Mouse (Mus musculus): ENCODE measurements around the gene Capn9.

Gene Capn9

GRCm38 (mm10) chr8:124571732-124572429 lies 4.0 kb upstream of the Capn9 start:
- no peak for DNase-seq (ENCODE audit: low read depth in 1 of 2, low spot score in 2 of 2)

- DNase-seq (ENCODE audit: low read depth in 1 of 2, low spot score in 2 of 2): no peak
These were observed 3.5 kb upstream of the Capn9 start for GRCm38 (mm10) chr8:124572430-124572775.

DNA sequence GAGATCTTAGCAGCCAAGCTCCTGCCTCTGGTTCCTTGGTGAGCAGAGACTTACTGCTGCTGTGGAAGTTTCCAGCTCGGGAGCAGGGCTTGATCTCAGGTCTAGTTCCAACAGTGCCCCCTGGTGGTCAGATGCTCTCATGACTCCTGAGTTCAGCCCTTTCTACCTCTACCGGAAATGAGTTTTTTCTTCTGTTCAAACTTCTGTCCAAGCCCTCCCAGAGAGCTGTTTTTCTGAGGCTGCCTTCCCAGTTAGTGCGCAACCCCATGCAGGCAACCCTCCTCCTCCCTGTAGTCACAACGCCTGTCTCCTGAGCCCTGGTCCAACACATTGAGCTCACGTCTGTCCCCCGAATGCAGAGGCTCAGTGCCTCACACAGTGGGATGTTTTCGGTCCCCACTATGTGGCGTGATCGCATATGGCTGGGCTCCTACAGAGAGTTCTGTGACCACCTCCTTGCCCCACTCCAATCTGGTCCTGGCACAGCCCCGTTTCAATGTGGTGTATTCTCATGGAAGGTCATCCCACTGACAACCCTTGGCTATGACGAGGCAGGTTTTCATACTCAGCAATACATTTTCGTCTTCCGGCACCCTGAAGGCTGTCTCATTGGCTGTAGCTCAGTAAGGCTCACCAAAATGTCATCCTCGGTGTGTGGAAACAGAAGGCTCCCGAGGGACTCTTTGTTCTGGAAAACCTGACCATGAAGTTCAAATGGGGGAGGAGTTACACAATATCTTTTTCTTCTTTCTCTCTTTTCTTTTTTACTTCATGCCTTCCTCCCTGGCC lies 2.2 kb upstream of the Capn9 start:
- peak in 1 of 2 experiments; percentile 53 for DNase-seq (ENCODE audit: low read depth in 1 of 2, low spot score in 2 of 2)

DNA sequence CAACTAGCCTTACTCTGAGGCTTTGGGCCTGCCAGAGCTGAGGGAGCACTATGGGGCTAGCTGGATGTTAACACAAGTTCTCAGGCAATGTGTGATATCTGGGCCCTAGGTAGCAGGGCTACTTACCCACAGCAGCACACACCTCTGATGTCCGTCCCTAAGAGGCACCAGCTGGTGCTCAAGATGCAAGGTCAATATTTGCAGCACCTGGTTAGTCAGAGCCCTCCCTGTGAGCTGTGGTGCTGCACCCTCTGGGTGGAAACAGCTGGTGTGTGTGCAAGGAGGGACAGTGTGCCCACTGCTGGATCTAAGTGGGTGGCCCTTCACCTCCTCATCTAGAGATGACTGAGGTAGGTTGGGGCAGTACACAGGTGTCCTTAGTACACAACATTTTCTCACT lies 840 bp downstream of the Capn9 start:
- no peak for DNase-seq (ENCODE audit: low read depth in 1 of 2, low spot score in 2 of 2)

GRCm38 (mm10) chr8:124585718-124586425 lies 10.0 kb downstream of the Capn9 start:
- DNase-seq (ENCODE audit: low read depth in 1 of 2, low spot score in 2 of 2): no peak

GRCm38 (mm10) chr8:124586556-124586955 lies 10.6 kb downstream of the Capn9 start:
- no peak for DNase-seq (ENCODE audit: low read depth in 1 of 2, low spot score in 2 of 2)

GRCm38 (mm10) chr8:124589393-124589792 lies 13.5 kb downstream of the Capn9 start:
- DNase-seq (ENCODE audit: low read depth in 1 of 2, low spot score in 2 of 2): no peak

DNA sequence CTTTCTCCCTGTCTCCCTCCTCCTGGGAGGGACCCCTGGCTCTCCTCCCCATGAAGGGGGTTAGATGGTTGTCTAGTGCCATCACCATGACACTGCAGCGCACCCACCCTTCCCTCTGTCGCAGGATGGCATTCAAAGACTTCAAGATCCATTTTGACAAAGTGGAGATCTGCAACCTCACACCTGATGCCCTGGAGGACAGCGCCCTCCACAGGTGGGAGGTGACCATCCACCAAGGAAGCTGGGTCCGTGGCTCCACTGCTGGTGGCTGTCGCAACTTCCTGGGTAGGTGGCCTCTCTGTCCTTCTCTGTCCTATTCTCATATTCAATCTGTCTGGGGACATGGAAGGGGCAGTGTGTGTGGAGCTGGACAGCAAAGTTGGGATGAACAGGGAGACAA lies 28.2 kb downstream of the Capn9 start:
- no peak for DNase-seq (ENCODE audit: low read depth in 1 of 2, low spot score in 2 of 2)

GRCm38 (mm10) chr8:124608239-124608971 lies 32.5 kb downstream of the Capn9 start:
- no peak for DNase-seq (ENCODE audit: low read depth in 1 of 2, low spot score in 2 of 2)

DNA sequence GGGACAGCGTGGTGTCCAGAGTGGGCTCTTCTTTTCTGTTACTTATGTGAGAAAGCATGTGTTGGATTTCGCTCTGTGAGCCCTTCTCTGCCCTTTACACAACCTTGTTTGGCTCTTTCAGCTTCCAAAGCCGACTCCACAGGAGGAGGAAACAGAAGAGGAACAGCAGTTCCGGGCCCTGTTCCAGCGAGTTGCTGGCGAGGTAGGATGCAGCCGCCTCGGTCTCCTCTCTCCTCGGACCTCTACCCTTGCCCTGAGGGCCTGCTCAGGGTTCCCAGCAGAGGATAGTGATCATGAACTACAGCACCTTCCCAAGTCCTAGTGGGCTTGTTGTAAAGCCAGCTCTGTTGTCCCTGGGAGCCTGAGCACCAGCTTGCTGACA lies 33.1 kb downstream of the Capn9 start:
- no peak for DNase-seq (ENCODE audit: low read depth in 1 of 2, low spot score in 2 of 2)

DNA sequence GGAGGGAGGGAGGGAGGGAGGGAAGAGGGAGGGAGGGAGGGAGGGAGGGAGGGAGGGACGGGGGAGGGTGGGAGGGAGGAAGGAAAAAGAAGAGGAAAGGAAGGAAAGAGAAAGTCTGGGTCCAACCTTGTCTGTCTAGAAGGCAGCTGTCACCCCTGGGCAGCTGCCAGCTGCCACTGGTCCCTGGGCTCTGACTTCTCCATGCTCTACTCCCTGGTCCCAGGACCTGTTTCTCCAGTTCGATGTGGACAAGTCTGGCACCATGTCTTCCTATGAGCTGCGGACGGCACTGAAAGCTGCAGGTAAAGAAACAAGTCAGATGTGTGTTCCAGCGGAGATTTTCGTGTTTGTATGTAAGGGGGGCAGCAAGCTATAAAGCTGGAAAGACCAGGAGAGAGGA lies 38.4 kb downstream of the Capn9 start:
- DNase-seq (ENCODE audit: low read depth in 1 of 2, low spot score in 2 of 2): no peak

- DNase-seq (ENCODE audit: low read depth in 1 of 2, low spot score in 2 of 2): peak; percentile 32 to 34
These were observed 41.5 kb downstream of the Capn9 start for GRCm38 (mm10) chr8:124617266-124617869.

DNA sequence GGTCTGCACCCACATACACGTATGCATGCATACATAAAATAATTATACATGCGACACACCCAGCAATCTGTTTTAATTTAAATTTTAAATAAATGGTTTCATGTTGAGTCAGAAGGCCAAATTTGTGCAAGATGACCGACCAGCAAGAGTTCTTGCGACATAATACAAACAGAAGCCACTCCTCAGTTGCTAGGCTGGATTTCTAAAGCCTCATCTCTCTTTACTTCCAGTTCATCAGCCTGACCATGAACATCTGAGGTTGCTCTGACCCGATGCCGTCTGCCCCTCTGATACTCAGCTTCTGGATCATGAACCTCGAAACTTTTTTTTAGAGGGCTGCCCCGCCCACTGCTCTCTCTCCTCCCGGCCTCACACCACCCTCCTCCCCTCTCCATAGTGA lies 42.3 kb downstream of the Capn9 start:
- no peak for DNase-seq (ENCODE audit: low read depth in 1 of 2, low spot score in 2 of 2)

GRCm38 (mm10) chr8:124621255-124621654 lies 45.3 kb downstream of the Capn9 start:
- DNase-seq (ENCODE audit: low read depth in 1 of 2, low spot score in 2 of 2): no peak

- no peak for DNase-seq (ENCODE audit: low read depth in 1 of 2, low spot score in 2 of 2)
These were observed 50.3 kb downstream of the Capn9 start for GRCm38 (mm10) chr8:124626251-124626650.

DNA sequence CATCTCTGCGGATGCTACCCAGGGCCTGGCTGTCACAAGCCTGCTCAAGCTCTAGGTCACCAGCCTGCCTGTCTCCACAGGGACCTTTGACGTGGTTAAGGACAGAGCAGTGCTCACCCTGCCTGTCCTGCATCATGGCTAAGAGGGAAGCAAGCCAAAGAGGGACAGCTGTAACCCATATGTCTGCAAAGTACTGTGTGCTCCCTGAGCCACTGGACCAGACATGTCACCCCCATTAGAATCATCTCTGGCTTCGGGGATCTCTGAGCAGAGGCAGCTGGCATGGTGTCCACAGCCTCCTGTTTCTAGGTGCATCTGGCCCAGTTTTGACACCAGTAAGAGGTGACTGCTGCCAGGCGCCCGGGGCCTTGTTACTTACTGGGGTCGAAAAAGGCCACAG lies 54.6 kb downstream of the Capn9 start:
- DNase-seq (ENCODE audit: low read depth in 1 of 2, low spot score in 2 of 2): no peak

- DNase-seq (ENCODE audit: low read depth in 1 of 2, low spot score in 2 of 2): no peak
These were observed 55.0 kb downstream of the Capn9 start for GRCm38 (mm10) chr8:124630891-124631290.

- DNase-seq (ENCODE audit: low read depth in 1 of 2, low spot score in 2 of 2): no peak
These were observed 56.1 kb downstream of the Capn9 start for GRCm38 (mm10) chr8:124631966-124632365.

DNA sequence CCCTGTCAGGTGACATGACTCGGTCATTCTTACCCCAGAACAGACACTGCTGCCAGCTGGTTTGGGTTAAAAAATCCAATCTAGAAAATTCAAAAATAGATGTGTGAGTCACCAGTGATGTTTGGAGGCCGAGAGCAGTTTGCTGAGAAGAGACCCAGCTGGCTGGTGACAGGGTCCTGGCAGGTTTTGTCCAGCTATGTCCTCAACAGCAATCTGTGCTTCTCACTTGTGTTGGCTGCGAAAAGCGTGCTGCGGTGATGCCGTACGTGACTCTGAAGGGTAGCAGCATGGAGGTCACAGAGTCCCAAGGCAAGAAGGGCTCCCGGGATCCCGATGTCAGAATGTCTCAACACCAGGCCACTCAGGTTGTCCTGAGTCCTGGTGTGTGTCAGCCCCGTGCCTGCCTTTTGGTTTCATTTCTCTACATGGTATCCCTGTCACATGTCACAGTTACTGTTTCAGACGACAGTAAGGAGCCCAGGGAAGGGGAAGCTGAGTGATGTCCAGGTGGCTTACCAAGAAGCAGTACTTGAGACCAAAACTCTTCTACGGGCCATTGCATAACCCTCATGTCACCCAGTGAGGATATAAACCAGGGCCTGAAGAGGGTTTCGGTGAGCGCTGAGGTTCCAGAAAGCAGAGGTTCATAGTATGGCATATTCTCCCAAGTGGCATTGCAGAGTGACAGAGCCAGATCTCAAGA lies 57.2 kb downstream of the Capn9 start:
- DNase-seq (ENCODE audit: low read depth in 1 of 2, low spot score in 2 of 2): no peak
